Mouse (Mus musculus): ENCODE data around the gene Fbxw9.

DNA sequence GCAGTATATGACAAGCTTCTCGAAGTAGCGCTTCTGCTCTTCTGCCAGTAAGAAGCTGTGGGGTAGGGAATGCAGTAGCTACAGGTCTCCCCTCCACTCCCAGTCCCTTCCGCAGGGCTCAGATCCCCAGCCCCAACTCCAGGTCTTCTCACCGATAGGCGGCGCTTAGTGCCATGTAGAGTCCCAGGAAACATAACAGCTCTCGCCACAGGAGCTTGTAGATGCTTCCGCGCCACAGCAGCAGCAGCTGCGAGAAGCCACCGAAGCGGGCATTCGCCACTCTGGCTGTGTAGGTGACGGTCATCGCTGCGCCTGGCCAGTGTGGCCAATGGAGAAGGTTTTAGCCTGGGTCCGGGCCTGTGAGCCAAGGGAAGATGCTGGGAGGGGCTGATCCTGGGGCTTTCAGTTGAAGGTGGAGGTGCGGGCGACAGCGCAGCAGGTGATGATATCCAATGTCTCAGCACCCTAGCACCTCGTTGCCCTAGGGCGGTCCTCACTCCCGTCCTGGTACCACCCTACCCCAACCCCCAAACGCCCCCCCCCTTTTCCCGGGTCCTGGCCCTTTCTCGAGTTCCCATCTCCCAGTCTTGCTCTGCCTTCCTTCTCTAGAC lies 46.5 kb upstream of the Fbxw9 start:
- TF ChIP-seq CHD2 (IDR thresholded peaks at IDR 0.05; ENCODE audit: low read length) = no peak
- no peak for TF ChIP-seq GABPA (IDR thresholded peaks at IDR 0.05; ENCODE audit: insufficient replicate concordance, low read depth, low read length)
- no peak for TF ChIP-seq EP300 (IDR thresholded peaks at IDR 0.05; ENCODE audit: low read length)

Data from CH12.LX (cell line).